Mouse (Mus musculus) heart, embryonic 12.5 days (tissue): ENCODE data around the gene Letm1. TPM values are rescaled to one million over a fixed set of nuclear protein-coding genes. Genes with fewer than 3 reads are reported as not detected.

Experiments
- ATAC-seq: fragments of 200-750 bp; cut with Nextera tagmentation; 2 replicates; pipeline ENCODE4 v1.8.0; 2017; ENCODE audit warnings: moderate TSS enrichment, moderate library complexity; ENCODE audit not compliant: insufficient number of reproducible peaks, low FRiP score
- H3K27ac ChIP-seq: fragments of 300-500 bp; sonication (generic); 2 replicates; pipeline ENCODE4 v1.5.1; 2016; ENCODE audit warnings: mild to moderate bottlenecking, moderate library complexity; ENCODE audit not compliant: poor library complexity, severe bottlenecking
- H3K27me3 ChIP-seq: fragments of 300-500 bp; sonication (generic); replicated peaks from 2 replicates; pipeline ENCODE4 v1.6.1; 2016; ENCODE audit warnings: mild to moderate bottlenecking, moderate library complexity
- H3K36me3 ChIP-seq: fragments of 300-500 bp; sonication (generic); 2 replicates; pipeline ENCODE4 v1.6.1; 2016; ENCODE audit warnings: mild to moderate bottlenecking, moderate library complexity
- H3K4me1 ChIP-seq: fragments of 300-500 bp; sonication (generic); replicated peaks from 2 replicates; pipeline ENCODE4 v1.6.1; 2016; ENCODE audit warnings: mild to moderate bottlenecking
- H3K4me2 ChIP-seq: fragments of 300-500 bp; sonication (generic); 2 replicates; pipeline ENCODE4 v1.6.1; 2016; ENCODE audit warnings: mild to moderate bottlenecking, moderate library complexity
- H3K4me3 ChIP-seq: fragments of 300-500 bp; sonication (generic); 2 replicates; pipeline ENCODE4 v1.5.1; 2016; ENCODE audit warnings: mild to moderate bottlenecking
- H3K9ac ChIP-seq: fragments of 300-500 bp; sonication (generic); 2 replicates; pipeline ENCODE4 v1.6.1; 2016; ENCODE audit warnings: mild to moderate bottlenecking, moderate library complexity
- H3K9me3 ChIP-seq: fragments of 300-500 bp; sonication (generic); replicated peaks from 2 replicates; pipeline ENCODE4 v1.6.1; 2016; ENCODE audit warnings: mild to moderate bottlenecking, moderate library complexity
- WGBS: fragments of 180-500 bp; shearing (Covaris S2); methylation state at CpG from one replicate; pipeline ENCODE4 v1.1.7; 2016; 5-methylcytosine and 5-hydroxymethylcytosine counted together
- polyA plus RNA-seq: library from polyadenylated mRNA; unstranded; fragments of >200 nt; fragmentation: Nextera tagmentation; extraction: Ambion mirVana; gene quantifications from 2 replicates; pipeline ENCODE4 v1.2.1, GENCODE M21; 2016

The Letm1 gene
- polyA plus RNA-seq, 1 experiment from 2014 or later, result 53.1 TPM

GRCm38 (mm10) chr5:33723019-33723640 lies 59.5 kb downstream of the Letm1 start:
- ATAC-seq, result no peak
- Histone ChIP-seq H3K4me3 (peak overlapping the region; percentile 60), H3K9me3 (no peaks in the 10 kb centered on the region), H3K4me1 (peaks cover 39% of the 10 kb centered on the region), H3K36me3 (peaks cover 5% of the 10 kb centered on the region; the same call in 1 of the 2 replicates), H3K27ac (no peak overlapping the region), H3K4me2 (peak overlapping the region; percentile 88), H3K27me3 (peaks cover 26% of the 10 kb centered on the region), H3K9ac (peak overlapping the region; percentile 75)
- WGBS, result under 1% methylated on average over 61 of the region's 61 CpGs

- Histone ChIP-seq H3K27ac (0 out of 2 replicates have a peak overlapping the region, but pooled peaks have one; percentile 1), H3K4me1 (peaks cover 40% of the 10 kb centered on the region), H3K36me3 (no peaks in the 10 kb centered on the region), H3K27me3 (peaks cover 26% of the 10 kb centered on the region), H3K9ac (peak overlapping the region; percentile 75), H3K4me2 (peak overlapping the region; percentile 88), H3K9me3 (no peaks in the 10 kb centered on the region), H3K4me3 (peak overlapping the region; percentile 60)
- no peak for ATAC-seq
- under 1% methylated on average over 53 of the region's 53 CpGs for WGBS
These were observed 60.2 kb downstream of the Letm1 start for GRCm38 (mm10) chr5:33722266-33723018.

- peak within 1 kb of the TSS; percentile 88 for H3K4me2 ChIP-seq
- H3K36me3 ChIP-seq, result no peaks in the 10 kb centered on the region
- ATAC-seq, result peak; percentile 76
- WGBS, result under 1% methylated on average over 67 of the region's 73 CpGs
- peak within 1 kb of the TSS; percentile 60 for H3K4me3 ChIP-seq
- H3K9me3 ChIP-seq, result no peaks in the 10 kb centered on the region
- H3K9ac ChIP-seq, result peak within 1 kb of the TSS; percentile 75
- 0 out of 2 replicates have a peak within 1 kb of the TSS, but pooled peaks have one; percentile 1 for H3K27ac ChIP-seq
- peaks cover 40% of the 10 kb centered on the region for H3K4me1 ChIP-seq
- peaks cover 26% of the 10 kb centered on the region for H3K27me3 ChIP-seq
These were observed 60.9 kb downstream of the Letm1 start, which contains the start of gene Fgfr3 for GRCm38 (mm10) chr5:33721541-33722265. Gene Fgfr3 (plus strand): TSS chr5:33721674.

- Histone ChIP-seq H3K27ac (no peak overlapping the region), H3K4me1 (peaks cover 43% of the 10 kb centered on the region), H3K4me2 (peak overlapping the region; percentile 88), H3K36me3 (no peaks in the 10 kb centered on the region), H3K9ac (peak overlapping the region; percentile 75; the same call in 1 of the 2 replicates), H3K27me3 (peaks cover 26% of the 10 kb centered on the region), H3K4me3 (peak overlapping the region; percentile 60), H3K9me3 (no peaks in the 10 kb centered on the region)
- WGBS, result 4% methylated on average over 8 of the region's 8 CpGs
- ATAC-seq, result no peak
These were observed 61.6 kb downstream of the Letm1 start for GRCm38 (mm10) chr5:33720852-33721490.

- H3K4me3 ChIP-seq, result no peak overlapping the region
- no peaks in the 10 kb centered on the region for H3K9me3 ChIP-seq
- peaks cover 7% of the 10 kb centered on the region for H3K27me3 ChIP-seq
- H3K4me2 ChIP-seq, result no peak overlapping the region
- H3K4me1 ChIP-seq, result peaks cover 39% of the 10 kb centered on the region
- ATAC-seq, result no peak
- WGBS, result 32% methylated on average over 5 of the region's 5 CpGs
- no peaks in the 10 kb centered on the region for H3K36me3 ChIP-seq
- no peak overlapping the region for H3K27ac ChIP-seq
- no peak overlapping the region for H3K9ac ChIP-seq
These were observed 64.2 kb downstream of the Letm1 start for GRCm38 (mm10) chr5:33718460-33718859.

DNA sequence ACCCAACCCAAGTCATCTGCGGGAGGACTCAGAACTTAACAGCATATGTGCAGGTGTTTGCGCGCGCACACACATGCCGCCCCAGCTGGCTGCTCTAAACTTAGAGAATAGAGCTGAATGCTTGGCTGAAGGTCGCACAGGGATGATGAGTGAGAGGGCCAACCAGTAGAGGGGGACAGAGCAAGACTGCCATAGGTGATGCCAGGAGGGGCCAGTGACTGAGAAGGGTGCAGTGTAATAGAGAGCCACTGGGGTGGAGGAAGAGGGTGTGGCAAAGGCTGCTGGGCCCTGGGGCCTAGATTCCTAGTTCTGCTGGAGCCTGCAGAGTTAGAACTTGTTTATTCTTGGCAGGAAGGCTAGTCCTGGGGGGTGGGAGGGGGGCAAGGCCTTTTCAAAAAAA lies 66.2 kb downstream of the Letm1 start:
- Histone ChIP-seq H3K27ac (no peak overlapping the region), H3K9ac (no peak overlapping the region), H3K4me2 (no peak overlapping the region), H3K36me3 (no peaks in the 10 kb centered on the region), H3K9me3 (no peaks in the 10 kb centered on the region), H3K4me3 (no peak overlapping the region), H3K4me1 (peaks cover 26% of the 10 kb centered on the region), H3K27me3 (no peaks in the 10 kb centered on the region)
- 76% methylated on average over 6 of the region's 6 CpGs for WGBS
- ATAC-seq, result no peak

- H3K4me1 ChIP-seq, result peaks cover 13% of the 10 kb centered on the region
These were observed 67.4 kb downstream of the Letm1 start for GRCm38 (mm10) chr5:33715182-33715581.

DNA sequence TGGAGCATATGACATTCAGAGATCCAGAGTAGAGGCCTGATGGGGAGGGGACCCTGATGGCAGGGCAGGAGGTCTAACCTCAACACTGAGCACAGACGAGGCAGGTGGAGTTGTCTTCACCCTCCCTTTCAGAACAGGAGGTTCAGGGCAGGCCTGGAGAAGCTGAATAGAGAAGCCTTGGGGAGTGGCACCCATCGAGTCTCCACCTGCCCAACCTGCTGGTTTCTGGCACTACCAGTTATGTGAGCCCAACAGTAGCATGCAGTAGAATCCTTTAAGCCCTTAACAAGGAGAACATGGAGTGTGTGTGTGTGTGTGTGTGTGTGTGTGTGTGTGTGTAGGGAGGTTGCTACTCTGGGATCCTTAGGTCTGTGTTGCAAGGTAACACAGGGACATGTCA lies 70.1 kb downstream of the Letm1 start:
- 87% methylated on average over 2 of the region's 2 CpGs for WGBS
- Histone ChIP-seq H3K9me3 (no peaks in the 10 kb centered on the region), H3K36me3 (no peaks in the 10 kb centered on the region), H3K27ac (no peak overlapping the region), H3K4me2 (no peak overlapping the region), H3K4me3 (no peak overlapping the region), H3K9ac (no peak overlapping the region), H3K4me1 (peaks cover 8% of the 10 kb centered on the region), H3K27me3 (no peaks in the 10 kb centered on the region)
- no peak for ATAC-seq

More at GRCm38 (mm10) chr5:33715182-33715581, 67.4 kb downstream of the Letm1 start:
- no peaks in the 10 kb centered on the region for H3K27me3 ChIP-seq
- no peak overlapping the region for H3K4me2 ChIP-seq
- WGBS, result 64% methylated on average over 2 of the region's 2 CpGs
- no peak overlapping the region for H3K4me3 ChIP-seq
- ATAC-seq, result no peak
- H3K9ac ChIP-seq, result no peak overlapping the region
- H3K36me3 ChIP-seq, result no peaks in the 10 kb centered on the region
- H3K27ac ChIP-seq, result no peak overlapping the region
- H3K9me3 ChIP-seq, result no peaks in the 10 kb centered on the region

DNA sequence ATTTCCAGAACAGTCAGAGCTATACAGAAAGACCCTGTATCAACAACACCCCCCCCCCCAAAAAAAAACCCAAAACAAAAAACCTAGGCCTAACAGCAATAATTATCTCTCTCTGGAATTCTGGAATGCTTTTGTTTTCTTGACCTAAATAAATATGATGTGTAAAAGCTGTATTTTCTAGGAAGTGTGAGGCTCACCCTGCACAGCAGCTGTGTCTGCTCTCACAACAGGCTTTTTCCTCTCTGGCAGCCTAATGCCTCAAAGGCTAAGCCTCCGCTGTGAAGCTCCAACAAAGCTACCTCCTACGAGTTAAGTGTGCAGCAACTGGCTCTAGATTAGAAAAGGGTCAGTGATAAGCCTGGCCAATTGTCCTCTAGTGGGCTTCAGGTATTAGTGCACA lies 73.6 kb downstream of the Letm1 start:
- Histone ChIP-seq H3K9me3 (no peaks in the 10 kb centered on the region), H3K4me1 (peaks cover 40% of the 10 kb centered on the region), H3K36me3 (no peaks in the 10 kb centered on the region), H3K9ac (no peak overlapping the region), H3K4me2 (no peak overlapping the region), H3K4me3 (no peak overlapping the region), H3K27me3 (no peaks in the 10 kb centered on the region), H3K27ac (no peak overlapping the region)
- 24% methylated on average over 2 of the region's 2 CpGs for WGBS
- no peak for ATAC-seq

- H3K4me1 ChIP-seq, result peaks cover 45% of the 10 kb centered on the region
- H3K9ac ChIP-seq, result no peak overlapping the region
- no peaks in the 10 kb centered on the region for H3K36me3 ChIP-seq
- no peaks in the 10 kb centered on the region for H3K9me3 ChIP-seq
- no peak overlapping the region for H3K27ac ChIP-seq
- no peak for ATAC-seq
- no peak overlapping the region for H3K4me2 ChIP-seq
- no peak overlapping the region for H3K4me3 ChIP-seq
- WGBS, result 46% methylated on average over 4 of the region's 4 CpGs
- H3K27me3 ChIP-seq, result no peaks in the 10 kb centered on the region
These were observed 75.5 kb downstream of the Letm1 start for GRCm38 (mm10) chr5:33707163-33707562.

DNA sequence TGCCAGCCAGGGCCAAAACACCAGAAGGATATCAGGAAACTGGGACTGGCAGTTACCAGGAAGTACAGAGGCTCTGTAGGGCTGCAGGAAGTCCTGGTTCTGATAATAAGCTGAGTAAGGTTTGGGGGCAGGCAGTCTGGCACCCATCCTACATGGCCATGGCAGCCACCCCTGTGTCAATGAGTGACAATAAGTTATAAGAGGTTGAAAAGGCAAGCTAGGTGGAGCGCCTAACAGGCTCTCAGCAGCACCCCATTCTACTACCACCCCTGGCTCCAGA lies 76.3 kb downstream of the Letm1 start:
- peaks cover 48% of the 10 kb centered on the region for H3K4me1 ChIP-seq
- 89% methylated on average over 1 of the region's 1 CpGs for WGBS
- H3K9ac ChIP-seq, result no peak overlapping the region
- H3K4me2 ChIP-seq, result no peak overlapping the region
- 0 out of 2 replicates have a peak overlapping the region, but pooled peaks have one; percentile 28 for H3K27ac ChIP-seq
- H3K9me3 ChIP-seq, result no peaks in the 10 kb centered on the region
- no peaks in the 10 kb centered on the region for H3K36me3 ChIP-seq
- H3K4me3 ChIP-seq, result no peak overlapping the region
- no peaks in the 10 kb centered on the region for H3K27me3 ChIP-seq
- no peak for ATAC-seq
